Mouse (Mus musculus) stomach, postnatal 0 days (tissue): ENCODE data around the gene Tmem123. TPM values are rescaled to one million over a fixed set of nuclear protein-coding genes. Genes with fewer than 3 reads are reported as not detected.

Experiments used
- ATAC-seq: fragments of 200-750 bp; cut with Nextera tagmentation; 2 replicates; pipeline ENCODE4 v1.8.0; 2017; ENCODE audit not compliant: low FRiP score, low TSS enrichment
- DNase-seq: peaks from one replicate; pipeline ENCODE4 v3.0.0-alpha.2; 2016; ENCODE audit warnings: low spot score
- H3K27ac ChIP-seq: fragments of 300-500 bp; sonication (generic); replicated peaks from 2 replicates; pipeline ENCODE4 v1.5.1; 2014; ENCODE audit warnings: mild to moderate bottlenecking, control low read depth
- H3K27me3 ChIP-seq: fragments of 300-500 bp; sonication (generic); 2 replicates; pipeline ENCODE4 v1.6.1; 2014; ENCODE audit warnings: low read length; ENCODE audit not compliant: control insufficient read depth, insufficient read depth
- H3K36me3 ChIP-seq: fragments of 300-500 bp; sonication (generic); 2 replicates; pipeline ENCODE4 v1.6.1; 2014; ENCODE audit warnings: low read length, mixed read lengths; ENCODE audit not compliant: control insufficient read depth, insufficient read depth
- H3K4me1 ChIP-seq: fragments of 300-500 bp; sonication (generic); replicated peaks from 2 replicates; pipeline ENCODE4 v1.6.1; 2014; ENCODE audit warnings: antibody characterized with exemption; ENCODE audit not compliant: control insufficient read depth, insufficient read depth
- H3K4me2 ChIP-seq: fragments of 300-500 bp; sonication (generic); replicated peaks from 2 replicates; pipeline ENCODE4 v1.6.1; 2014; ENCODE audit warnings: low read depth, mild to moderate bottlenecking, control low read depth, moderate library complexity
- H3K4me3 ChIP-seq: fragments of 300-500 bp; sonication (generic); 2 replicates; pipeline ENCODE4 v1.5.1; 2014; ENCODE audit warnings: low read depth, low read length, control low read depth
- H3K9ac ChIP-seq: fragments of 300-500 bp; sonication (generic); 2 replicates; pipeline ENCODE4 v1.6.1; 2014; ENCODE audit warnings: mild to moderate bottlenecking, low read length, control low read depth, mixed read lengths
- H3K9me3 ChIP-seq: fragments of 300-500 bp; sonication (generic); 2 replicates; pipeline ENCODE4 v1.6.1; 2016; ENCODE audit warnings: low read length; ENCODE audit not compliant: control insufficient read depth
- CTCF ChIP-seq: IDR thresholded peaks from 2 replicates; pipeline ENCODE4 v1.5.1; 2016; ENCODE audit warnings: antibody characterized with exemption, low read depth, mild to moderate bottlenecking, moderate library complexity
- EP300 ChIP-seq: optimal IDR thresholded peaks from 2 replicates; pipeline ENCODE3; 2016; ENCODE audit warnings: antibody characterized with exemption
- WGBS: fragments of 180-500 bp; shearing (Covaris S2); extraction: QIAGEN DNeasy Blood & Tissue Kit; methylation state at CpG from one replicate; pipeline ENCODE4 v1.1.7; 2014; 5-methylcytosine and 5-hydroxymethylcytosine counted together
- polyA plus RNA-seq: library from polyadenylated mRNA; unstranded; fragments of >200 nt; fragmentation: Nextera tagmentation; extraction: Ambion mirVana; gene quantifications from 2 replicates; pipeline ENCODE4 v1.2.1, GENCODE M21; 2015

Gene Tmem123
- polyA plus RNA-seq: 117 and 121 TPM in 2 replicates

GRCm38 (mm10) chr9:7763614-7764300 lies at the start of gene Tmem123:
Tmem123 (plus strand) TSS chr9:7764041.
- under 1% methylated on average over 48 of the region's 52 CpGs for WGBS
- TF ChIP-seq CTCF (peak; percentile 56), EP300 (no peak)
- Histone ChIP-seq H3K9me3 (0 out of 2 replicates have a peak, but pooled peaks cover 3% of the 10 kb centered on the region), H3K36me3 (no peaks in the 10 kb centered on the region), H3K4me3 (peak within 1 kb of the TSS; percentile 82), H3K9ac (peak within 1 kb of the TSS; percentile 87), H3K27me3 (no peaks in the 10 kb centered on the region), H3K4me2 (peak within 1 kb of the TSS; percentile 79), H3K27ac (peak within 1 kb of the TSS; percentile 97), H3K4me1 (no peaks in the 10 kb centered on the region)
- DNase-seq: peak; percentile 100
- ATAC-seq: peak; percentile 99

GRCm38 (mm10) chr9:7714062-7714907 lies 49.6 kb upstream of the Tmem123 start:
- ATAC-seq: peak; percentile 40; the same call in 1 of the 2 replicates
- Histone ChIP-seq H3K27ac (no peak overlapping the region), H3K9me3 (no peaks in the 10 kb centered on the region), H3K27me3 (no peaks in the 10 kb centered on the region), H3K9ac (no peak overlapping the region), H3K4me1 (no peaks in the 10 kb centered on the region), H3K4me2 (no peak overlapping the region), H3K4me3 (no peak overlapping the region), H3K36me3 (no peaks in the 10 kb centered on the region)
- DNase-seq: peak; percentile 37
- WGBS: 31% methylated on average over 4 of the region's 4 CpGs
- TF ChIP-seq EP300 (no peak), CTCF (peak; percentile 84)

- no peak overlapping the region for H3K4me3 ChIP-seq
- H3K27ac ChIP-seq: no peak overlapping the region
- DNase-seq (no peak), ATAC-seq (no peak)
- H3K9ac ChIP-seq: no peak overlapping the region
- H3K36me3 ChIP-seq: no peaks in the 10 kb centered on the region
- no peaks in the 10 kb centered on the region for H3K4me1 ChIP-seq
- 57% methylated on average over 2 of the region's 2 CpGs for WGBS
- no peaks in the 10 kb centered on the region for H3K27me3 ChIP-seq
- no peak for TF ChIP-seq CTCF
- no peak for TF ChIP-seq EP300
- H3K9me3 ChIP-seq: no peaks in the 10 kb centered on the region
- no peak overlapping the region for H3K4me2 ChIP-seq
These were observed 49.0 kb upstream of the Tmem123 start for GRCm38 (mm10) chr9:7714908-7715175.

- H3K4me3 ChIP-seq: no peak overlapping the region
- ATAC-seq (no peak), DNase-seq (no peak)
- no peaks in the 10 kb centered on the region for H3K4me1 ChIP-seq
- TF ChIP-seq CTCF (no peak), EP300 (peak; percentile 59)
- 71% methylated on average over 1 of the region's 1 CpGs for WGBS
- H3K4me2 ChIP-seq: no peak overlapping the region
- no peaks in the 10 kb centered on the region for H3K36me3 ChIP-seq
- peak overlapping the region; percentile 69; the same call in 1 of the 2 replicates for H3K27ac ChIP-seq
- no peaks in the 10 kb centered on the region for H3K9me3 ChIP-seq
- no peak overlapping the region for H3K9ac ChIP-seq
- no peaks in the 10 kb centered on the region for H3K27me3 ChIP-seq
These were observed 42.3 kb upstream of the Tmem123 start for GRCm38 (mm10) chr9:7721543-7721942.

- Histone ChIP-seq H3K9me3 (no peaks in the 10 kb centered on the region), H3K36me3 (no peaks in the 10 kb centered on the region), H3K4me1 (no peaks in the 10 kb centered on the region), H3K27ac (no peak overlapping the region), H3K9ac (no peak overlapping the region), H3K4me3 (no peak overlapping the region), H3K4me2 (no peak overlapping the region), H3K27me3 (no peaks in the 10 kb centered on the region)
- TF ChIP-seq CTCF: no peak
- TF ChIP-seq EP300: no peak
- 77% methylated on average over 4 of the region's 4 CpGs for WGBS
- DNase-seq (no peak), ATAC-seq (no peak)
These were observed 34.8 kb upstream of the Tmem123 start for GRCm38 (mm10) chr9:7728997-7729396.

- no peak overlapping the region for H3K4me3 ChIP-seq
- no peaks in the 10 kb centered on the region for H3K4me1 ChIP-seq
- no peak overlapping the region for H3K4me2 ChIP-seq
- H3K27me3 ChIP-seq: no peaks in the 10 kb centered on the region
- no peak overlapping the region for H3K27ac ChIP-seq
- no peaks in the 10 kb centered on the region for H3K9me3 ChIP-seq
- no peaks in the 10 kb centered on the region for H3K36me3 ChIP-seq
- DNase-seq (no peak), ATAC-seq (no peak)
- 74% methylated on average over 1 of the region's 1 CpGs for WGBS
- no peak overlapping the region for H3K9ac ChIP-seq
- TF ChIP-seq CTCF: no peak
- no peak for TF ChIP-seq EP300
These were observed 21.1 kb upstream of the Tmem123 start for GRCm38 (mm10) chr9:7742696-7743095.
